Mouse (Mus musculus) spleen, adult 18-20 months (tissue): ENCODE results near the gene Ell3.
"Not testable (repeated sequence)": the region's sequence is repeated elsewhere in the genome, so short reads cannot be mapped to it uniquely, and the experiment has no call there.

Experiments used
- DNase-seq, 2 experiments: peaks; one replicate each; pipeline ENCODE4 v3.0.0; 2022; ENCODE audit warnings: mixed read lengths in 2 of 2

Ell3 gene

DNA sequence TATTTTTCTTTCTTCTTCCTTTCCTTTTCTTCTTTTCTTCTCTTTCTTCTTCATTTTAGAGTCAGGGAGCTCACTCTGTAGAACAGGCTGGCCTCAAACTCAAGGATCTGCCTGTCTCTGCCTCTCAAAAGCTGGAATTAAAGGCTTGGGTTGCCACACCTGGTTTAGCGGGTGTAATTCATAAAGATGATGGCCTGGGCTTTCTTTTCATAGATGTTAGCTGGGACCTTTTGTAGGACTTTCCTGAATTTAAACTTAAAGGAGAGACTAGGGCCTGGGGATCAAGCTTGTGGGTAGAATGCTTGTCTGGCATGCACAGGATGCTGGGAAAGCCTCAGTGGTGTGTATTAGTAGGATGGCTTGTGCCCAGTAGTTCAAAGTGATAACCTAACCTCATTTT is at the start of gene Ell3:
Gene Ell3, minus strand, starts transcription at position 101 of the 400 bp plus-strand sequence.
- no peak for DNase-seq

DNA sequence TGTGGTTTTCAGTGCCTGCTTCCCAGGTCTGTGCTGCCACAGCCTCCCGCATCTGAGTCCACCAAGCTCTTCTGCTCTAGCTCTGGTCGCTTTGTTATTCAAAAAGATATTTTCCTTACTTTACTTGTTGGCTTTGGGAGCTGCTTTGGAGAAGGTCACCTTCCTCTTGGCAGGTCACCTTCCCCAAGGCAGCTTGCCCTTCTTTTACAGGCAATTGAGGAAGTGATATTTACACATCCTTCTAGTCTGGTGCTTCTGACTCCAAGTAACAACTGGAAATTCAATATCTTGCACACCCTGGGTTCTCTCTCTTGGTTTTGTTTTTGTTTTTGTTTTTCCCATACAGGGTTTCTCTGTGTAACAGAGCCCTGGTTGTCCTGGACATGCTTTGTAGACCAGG is 40.3 kb upstream of the Ell3 start:
- DNase-seq, result not testable (repeated sequence)

DNA sequence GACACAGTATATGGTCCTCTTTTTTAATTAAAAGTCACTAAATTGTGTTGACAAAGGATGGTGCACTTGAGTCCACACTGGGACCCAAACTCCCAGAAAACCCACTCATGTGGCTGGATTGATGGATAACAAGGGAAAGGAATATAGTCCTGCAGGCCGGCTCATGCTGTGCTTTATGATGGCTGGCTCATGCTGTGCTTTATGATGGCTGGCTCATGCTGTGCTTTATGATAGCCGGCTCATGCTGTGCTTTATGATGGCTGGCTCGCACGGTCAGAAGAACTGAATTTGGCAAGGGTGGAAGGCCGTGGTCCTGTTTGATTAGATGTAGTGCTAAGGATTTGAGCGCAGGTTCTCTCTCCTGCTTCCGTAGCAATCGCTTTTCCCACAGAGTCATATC is 39.5 kb upstream of the Ell3 start:
- DNase-seq, result no peak

DNA sequence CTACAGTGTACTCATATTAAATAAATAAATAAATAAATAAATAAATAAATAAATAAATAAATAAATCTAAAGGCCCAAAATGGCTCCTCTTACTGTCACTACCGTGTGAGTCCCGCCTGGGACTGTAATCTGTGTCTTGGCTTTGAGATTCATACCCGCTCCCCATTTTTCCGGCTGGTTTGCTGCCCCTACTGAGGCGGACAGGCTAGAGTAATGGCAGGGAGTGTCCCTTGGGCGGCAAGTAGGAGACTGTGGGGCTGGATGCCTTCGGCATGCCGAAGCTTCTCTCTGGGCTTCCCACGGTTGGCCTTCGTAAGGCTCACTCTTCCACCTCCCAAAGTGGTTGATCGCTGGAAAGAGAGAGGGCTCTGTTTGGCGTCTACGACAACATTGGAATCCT is 36.8 kb upstream of the Ell3 start:
- DNase-seq, result not testable (repeated sequence)

DNA sequence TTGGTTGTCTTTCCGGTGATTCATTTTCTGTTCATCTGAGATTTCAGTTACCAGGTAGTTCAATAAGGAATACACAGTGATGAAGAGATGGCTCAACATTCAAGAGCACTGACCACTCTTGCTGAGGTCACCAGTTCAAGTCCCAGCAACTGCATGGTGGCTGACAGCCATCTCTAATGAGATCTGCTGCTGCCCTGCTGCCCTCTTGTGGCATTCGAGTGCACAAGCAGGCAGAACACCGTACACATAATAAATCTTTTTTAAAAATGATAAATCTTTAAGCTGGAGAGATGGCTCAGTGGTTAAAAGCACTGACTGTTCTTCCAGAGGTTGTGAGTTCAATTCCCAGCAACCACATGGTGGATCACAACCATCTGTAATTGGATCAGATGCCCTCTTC is 36.4 kb upstream of the Ell3 start:
- peak in 1 of 2 experiments; percentile 44 for DNase-seq

DNA sequence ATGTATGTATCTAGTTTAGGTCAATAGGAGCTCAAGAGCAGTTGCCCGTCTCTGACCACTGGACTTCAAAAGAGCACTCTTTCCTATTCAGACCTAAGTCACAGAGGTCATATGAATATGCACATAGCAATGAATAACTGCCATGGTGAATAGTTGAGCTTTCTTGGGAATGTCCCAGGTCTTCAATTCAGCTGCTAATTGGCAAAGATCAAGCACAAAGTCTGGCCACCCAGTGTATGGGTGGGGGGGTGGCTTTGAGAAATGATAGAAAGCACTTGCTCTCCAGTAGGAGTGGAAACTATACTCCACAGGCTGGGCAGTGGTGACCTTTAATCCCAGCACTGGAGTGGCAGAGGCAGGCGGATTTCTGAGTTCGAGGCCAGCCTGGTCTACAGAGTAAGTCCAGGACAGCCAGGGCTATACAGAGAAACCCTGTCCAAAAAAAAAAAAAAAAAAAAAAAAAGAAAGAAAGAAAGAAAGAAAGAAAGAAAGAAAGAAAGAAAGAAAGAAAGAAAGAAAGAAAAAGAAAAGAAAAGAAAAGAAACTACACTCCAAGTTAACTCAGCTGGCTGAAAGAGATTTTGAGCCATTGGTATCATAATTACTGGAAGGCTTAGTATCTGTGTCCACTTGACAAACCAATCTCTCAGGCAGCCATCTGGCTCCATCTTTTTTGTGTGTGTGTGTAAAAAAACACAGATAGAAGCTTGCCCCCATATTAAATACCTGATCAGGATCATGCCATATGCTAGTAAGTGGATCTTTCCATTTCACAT is 33.6 kb upstream of the Ell3 start:
- DNase-seq, result no peak

DNA sequence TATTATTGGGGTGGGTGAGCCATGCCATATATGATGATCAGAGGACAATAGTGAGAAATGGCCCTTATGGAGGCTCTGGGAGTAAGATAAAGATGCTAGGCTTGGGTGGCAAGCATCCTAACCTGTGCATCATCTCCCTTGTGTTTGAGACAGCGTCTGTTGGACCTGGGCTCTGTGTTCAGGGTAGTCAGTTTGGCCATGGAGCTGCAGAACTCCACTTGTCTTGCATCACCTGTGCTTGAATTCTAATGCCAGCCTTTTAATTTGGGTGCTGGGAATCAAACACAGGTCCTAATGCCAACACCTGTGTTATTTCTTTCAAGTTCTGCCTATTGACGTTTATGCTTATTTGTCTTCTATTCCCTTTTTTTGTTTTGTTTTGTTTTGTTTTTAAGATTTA is 31.2 kb upstream of the Ell3 start:
- DNase-seq, result not testable (repeated sequence)

DNA sequence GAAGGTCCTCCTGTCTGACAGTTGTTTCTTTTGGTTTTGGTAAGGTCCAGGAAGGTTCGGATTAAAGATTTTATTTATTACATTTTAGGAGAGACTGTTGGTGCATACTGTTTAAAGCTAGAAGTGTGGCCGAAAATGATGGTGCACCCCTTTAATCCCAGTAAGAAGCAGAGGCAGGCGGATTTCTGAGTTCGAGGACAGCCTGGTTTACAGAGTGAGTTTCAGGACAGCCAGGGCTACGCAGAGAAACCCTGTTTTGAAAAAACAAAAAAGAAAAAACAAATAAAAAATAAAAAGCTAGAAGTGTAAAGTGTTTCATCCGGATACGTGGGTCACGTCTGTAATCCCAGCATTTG is 30.1 kb upstream of the Ell3 start:
- no peak for DNase-seq

DNA sequence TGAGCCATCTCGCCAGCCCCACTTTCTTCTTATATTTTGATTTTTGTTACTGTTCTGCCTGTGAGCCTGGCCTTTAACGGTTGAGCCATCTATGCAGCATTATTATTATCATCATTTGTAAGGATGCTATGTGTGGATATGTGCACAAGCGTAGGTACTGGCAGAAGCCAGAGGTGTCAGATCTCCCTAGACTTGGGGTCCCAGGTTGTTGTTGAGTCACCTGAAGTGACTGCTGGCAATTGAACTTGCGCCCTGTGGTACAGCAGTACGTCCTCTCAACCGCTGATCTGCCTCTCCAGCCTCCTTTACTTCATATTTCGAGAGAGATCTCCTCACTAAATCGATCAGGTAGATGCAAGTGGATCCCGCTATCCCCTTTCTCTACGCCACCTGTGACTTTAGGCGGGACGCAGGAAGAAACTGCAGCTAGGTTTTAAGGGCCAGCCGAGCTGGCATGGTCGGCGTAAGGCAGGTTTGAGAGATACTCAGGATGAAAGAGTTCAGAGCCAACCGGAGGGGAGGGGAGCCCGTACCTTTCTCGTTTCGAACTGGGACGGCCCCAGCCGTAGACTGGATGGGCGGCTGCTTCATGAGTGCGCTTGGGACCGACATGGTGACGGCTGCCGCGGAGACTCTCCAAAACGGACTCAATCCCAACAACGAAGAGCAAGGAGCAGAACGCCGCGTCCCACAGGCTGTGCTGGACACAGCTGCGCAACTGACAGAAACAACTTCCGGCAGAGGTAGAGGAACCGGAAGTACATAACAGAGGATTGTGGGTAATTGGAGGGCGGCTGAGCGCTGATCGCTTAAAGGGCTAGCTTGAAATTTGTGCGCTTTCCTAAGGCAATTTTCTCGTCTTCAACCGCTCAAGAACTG is 29.5 kb upstream of the Ell3 start, which contains the start of gene Mfap1b:
Gene Mfap1b, minus strand, starts transcription at position 767 of the 879 bp plus-strand sequence.
- DNase-seq, result peak; percentile 60 to 65

DNA sequence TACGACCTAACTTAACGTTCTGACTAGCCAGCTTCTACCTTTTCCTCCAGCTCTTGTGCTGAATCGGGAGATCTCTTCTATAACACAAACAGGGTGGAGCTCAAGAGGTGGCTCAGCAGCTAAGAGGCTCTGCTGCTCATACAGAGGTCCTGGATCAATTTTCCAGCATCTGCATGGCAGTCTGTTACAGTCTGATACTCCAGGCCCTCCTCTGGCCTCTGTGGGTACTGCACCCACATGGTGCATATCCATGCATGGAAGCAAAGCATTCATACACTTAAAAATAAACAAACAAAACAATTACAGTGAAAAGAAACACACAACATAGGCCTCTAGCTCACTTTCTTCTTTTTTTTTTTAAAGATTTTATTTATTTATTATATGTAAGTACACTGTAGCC is 28.7 kb upstream of the Ell3 start:
- not testable (repeated sequence) for DNase-seq

DNA sequence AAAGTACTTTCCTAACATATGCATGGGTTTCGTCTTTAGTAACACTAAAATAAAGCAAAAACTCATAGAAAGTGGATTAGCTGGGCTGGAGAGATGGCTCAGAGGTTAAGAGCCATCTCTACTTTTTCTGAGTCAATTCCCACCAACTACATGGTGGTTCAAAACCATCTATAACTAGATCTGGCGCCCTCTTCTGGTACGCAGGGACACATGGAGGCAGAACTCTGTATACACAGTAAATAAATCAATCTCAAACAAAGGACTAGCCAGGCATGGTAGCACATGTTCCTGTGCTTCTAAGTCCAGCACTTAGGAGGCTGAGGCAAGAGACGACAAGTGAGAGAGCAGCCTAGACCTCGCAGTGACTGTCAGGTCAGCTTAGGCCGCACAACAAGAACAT is 24.9 kb upstream of the Ell3 start:
- DNase-seq, result not testable (repeated sequence)

DNA sequence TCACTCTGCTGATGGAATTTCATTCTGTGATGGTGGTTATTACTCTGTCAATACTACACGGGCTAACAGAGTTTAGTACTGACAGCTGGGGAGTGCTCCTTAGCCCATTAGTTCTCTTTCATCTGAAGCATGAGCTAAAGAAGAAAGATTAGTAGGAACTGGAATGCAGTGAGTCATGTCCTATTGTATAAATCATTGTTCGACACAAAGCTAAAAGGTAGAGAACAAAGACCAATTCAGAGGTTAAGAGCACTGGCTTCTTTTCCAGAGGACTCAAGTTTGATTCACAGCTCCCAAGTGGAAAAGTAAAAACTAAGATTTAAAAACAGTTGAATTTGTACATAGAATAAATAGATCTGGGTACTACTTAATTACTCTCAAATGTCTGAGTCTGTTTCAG is 16.0 kb upstream of the Ell3 start:
- no peak for DNase-seq

DNA sequence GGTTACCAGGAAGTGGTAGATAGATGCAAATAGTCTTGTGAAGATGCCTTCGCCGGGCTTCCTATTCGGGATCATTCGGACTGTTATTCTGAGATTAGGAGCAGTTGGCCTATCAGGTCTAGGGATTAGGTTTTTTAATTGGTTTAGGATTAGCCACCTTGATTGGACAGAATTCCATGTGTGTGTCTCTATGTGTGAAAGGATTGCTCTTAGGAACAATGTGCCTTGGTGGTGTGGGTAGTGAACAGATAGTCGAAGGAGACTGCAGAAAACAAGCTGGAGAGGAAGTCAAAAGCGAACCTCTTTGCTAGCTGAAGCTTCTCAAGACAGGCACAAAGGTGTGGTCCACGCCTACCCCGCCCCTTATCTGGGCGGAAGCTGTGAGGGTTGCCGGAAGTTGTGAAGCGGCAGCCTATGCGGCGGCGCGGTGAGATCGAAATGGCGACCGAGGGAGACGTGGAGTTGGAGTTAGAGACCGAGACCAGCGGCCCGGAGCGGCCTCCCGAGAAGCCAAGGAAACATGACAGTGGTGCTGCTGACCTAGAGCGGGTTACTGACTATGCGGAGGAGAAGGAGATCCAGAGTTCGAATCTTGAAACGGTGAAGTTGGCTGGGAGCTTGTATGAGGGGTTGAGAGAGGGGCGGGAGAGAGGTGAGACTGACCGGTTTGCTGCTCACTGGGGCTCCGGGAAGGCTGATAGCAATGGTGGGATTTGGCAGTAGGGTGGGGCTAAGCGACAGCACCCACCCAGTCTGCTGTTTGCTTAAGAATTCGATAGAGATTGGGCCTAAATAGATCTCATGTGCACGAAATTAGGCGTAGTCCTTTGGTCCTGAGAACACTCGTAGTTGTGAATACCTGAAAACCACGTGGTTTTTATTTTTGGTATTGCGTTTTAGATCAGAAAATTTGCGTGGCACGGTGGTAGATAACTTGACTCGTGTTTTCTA is 12.9 kb upstream of the Ell3 start, which contains the start of gene Serinc4:
Gene Serinc4, minus strand, starts transcription at position 90 of the 951 bp plus-strand sequence.
- peak; percentile 78 to 83 for DNase-seq

DNA sequence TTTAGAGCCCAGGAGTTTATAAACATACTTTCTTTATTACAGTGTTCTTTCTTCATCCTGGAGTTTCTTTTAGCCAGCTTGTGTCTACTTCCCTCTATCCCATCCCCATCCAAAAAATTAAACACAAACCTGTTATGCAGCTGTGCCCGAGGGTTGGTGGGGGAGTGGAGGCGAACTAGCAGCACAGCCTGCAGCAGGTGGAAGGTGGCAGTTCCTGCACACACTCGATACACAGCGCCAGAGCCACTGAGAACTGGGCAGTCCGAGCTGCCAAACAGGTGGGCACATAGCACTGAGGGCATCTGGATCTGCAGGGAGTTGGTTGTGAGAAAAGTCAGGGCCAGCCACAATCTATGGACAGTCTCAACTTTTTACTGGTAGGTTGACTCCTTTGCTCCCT is 11.5 kb upstream of the Ell3 start:
- DNase-seq, result no peak

DNA sequence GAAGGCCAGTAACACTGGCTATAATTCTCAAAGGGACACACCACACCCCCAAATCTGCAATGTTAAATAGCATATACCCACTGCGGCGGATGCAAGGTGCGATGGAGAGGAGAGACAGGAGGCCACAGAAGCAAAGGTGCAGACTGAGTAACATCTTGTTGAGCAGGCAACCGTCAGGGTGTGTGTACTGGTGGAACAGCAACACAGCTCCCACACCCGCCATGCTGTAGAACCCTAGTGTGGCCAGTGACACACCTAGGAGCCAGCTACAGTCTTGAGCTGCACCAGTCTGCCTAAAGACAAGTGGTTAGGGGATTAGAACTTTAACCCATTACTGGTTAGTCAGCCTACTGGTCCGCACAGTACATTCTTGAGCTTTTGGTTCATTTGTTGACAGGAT is 9.8 kb upstream of the Ell3 start:
- DNase-seq, result no peak

DNA sequence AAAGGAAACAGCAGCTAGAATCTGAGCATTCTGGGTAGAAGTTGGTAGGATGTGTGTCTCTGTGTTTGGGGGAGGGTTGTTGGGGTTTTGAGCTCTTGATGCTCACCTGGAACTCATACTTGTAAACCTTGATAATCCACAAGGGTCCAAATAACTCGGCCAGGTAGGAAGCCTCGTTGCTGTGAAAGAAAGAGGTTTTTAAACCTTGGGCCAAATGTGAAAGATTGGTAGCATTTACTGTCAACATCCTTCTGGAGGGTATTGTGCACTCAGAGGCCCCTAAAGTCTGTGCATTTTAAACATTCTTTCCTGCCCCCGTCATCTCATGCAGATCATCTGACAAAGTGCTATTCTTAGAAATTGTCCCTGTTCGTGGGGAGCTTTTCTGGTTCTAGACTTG is 8.9 kb upstream of the Ell3 start, which contains the start of gene Hypk:
Gene Hypk, plus strand, starts transcription at position 301 of the 400 bp plus-strand sequence.
- no peak for DNase-seq

DNA sequence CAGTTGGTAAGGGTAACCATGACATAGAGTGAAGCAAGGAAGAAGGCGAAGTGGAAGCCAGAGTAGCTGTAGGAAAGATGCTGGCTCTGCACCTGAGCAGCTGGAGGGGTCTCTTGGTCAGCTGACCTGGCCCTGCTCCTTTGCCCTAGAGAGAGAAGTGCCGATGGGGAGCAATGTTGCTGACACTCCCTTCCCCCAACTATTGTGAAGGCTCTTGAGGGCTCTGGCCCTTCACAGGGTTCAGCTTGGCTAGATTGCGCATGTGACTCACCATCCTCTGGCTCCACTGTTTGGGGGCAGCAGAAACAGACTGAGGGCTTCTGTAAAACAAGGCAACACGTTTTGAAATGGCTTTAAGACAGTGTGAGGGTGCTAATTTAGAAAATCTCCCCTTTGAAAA is 8.3 kb upstream of the Ell3 start:
- no peak for DNase-seq

DNA sequence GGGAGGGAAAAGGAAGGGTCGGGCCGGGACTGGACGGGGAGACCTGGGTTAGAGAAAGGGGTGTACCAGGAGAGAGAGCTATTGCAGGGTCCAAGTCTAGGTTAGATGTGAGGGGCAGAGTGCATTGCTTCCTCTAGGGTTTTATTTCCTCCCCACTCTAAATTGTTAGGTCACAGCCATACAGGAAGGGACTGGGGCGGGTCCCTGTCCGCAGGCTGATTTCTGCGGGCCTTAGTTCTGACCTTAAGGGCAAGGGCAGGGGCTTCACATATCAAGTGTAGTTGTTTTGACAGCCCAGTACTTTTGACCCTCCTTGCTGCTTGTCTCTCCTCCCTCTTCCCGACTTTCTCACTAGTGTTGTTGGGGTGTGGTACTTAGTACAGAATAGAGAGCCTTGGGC is 6.0 kb upstream of the Ell3 start:
- DNase-seq, result peak in 1 of 2 experiments; percentile 25

DNA sequence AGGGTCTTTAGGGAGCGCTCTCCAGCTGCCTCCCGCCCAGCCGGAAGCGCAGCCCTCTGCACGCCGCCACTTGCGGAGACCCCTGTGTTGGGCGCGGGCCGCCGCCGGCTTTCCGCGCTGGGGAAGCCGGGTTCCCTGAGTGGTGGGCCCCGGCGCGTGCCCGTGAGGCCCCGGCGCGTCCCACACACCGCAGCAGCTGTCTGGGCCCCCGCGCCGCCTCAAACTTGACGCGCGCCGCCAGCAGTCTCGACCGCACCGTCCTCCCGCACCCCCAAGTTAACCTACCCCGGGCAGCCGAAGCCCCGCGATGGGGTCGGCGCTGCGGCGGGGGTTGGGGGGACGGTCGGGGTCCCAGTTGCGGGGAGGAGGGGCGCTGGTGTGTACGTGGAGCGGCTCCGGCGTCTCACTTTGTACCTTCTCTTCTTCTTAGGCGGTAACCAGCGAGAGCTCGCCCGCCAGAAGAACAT is 5.5 kb upstream of the Ell3 start:
- no peak for DNase-seq

DNA sequence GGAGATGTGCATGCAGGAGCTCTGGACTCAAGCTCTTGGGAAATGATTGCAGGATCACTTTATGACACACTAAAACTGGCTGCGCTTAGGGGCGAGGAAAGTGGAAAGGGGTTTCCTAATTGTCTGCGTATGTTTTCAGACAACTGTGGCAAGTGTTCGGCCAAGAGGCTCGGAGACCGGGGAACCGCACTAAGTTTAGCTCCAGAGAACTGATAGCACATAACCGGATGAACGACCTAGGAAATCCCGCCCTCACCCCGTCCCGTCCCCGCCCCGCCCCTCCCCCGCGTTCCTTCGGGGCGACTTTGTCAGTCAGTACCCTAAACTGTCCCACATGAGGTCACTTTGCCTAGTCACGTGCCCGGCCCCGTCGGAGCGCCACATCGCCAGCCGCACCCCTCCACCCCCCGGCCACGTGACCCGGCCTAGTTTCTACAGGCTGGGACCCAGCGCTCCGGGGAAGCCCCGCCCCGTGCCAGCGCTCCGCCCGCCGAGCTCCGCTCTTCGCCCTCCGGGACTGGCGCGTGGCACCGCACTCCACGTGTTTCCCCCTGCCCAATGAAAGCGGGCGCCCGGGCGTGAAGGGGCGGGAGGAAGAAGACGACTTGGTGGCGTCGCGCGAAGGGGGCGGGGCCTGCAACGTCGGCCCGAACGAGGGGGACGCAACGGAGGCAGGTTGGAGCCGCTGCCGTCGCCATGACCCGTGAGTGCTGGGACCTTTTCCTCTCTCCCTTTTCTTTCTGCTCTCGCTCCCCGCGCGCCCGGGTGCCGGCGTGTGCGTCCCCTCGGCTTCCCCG is 4.9 kb upstream of the Ell3 start, which contains the start of gene Serf2:
Gene Serf2, plus strand, starts transcription at position 457 of the 797 bp plus-strand sequence.
- peak; percentile 99 to 100 for DNase-seq

DNA sequence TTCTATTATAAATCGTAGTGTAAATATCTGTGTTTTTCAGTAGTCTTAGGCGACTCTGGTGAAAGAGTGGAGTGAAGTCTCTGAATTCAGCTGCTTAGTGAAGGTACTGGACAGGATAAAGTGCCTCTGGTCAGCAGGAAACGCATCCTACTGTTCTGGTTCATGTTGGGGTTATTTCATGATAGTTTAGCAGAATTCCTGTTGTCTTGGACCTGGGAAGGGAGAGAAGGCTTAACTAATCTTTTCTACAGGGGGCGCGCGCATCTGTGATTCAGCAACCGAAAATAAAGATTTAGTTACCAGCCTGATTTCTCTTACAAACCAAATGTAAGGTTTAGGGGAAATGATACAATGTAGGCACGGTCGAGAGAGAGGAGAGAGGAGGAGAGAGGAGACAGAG is 4.1 kb upstream of the Ell3 start:
- DNase-seq, result peak in 1 of 2 experiments; percentile 54
